Mouse (Mus musculus) stomach, postnatal 0 days (tissue): ENCODE measurements at regions not wholly inside any gene's neighbourhood (a gene's known extent, or its start where the extent isn't known, plus 50 kb on each side); places are given as distances from the start of the nearest gene placed in this dataset.

Source experiments
- CTCF ChIP-seq: IDR thresholded peaks from 2 replicates; pipeline ENCODE4 v1.5.1; 2016; ENCODE audit warnings: antibody characterized with exemption, low read depth, mild to moderate bottlenecking, moderate library complexity
- EP300 ChIP-seq: optimal IDR thresholded peaks from 2 replicates; pipeline ENCODE3; 2016; ENCODE audit warnings: antibody characterized with exemption

GRCm38 (mm10) chr1:161306772-161307499, 55.9 kb upstream of the Prdx6 start:
- TF ChIP-seq CTCF: no peak
- no peak for TF ChIP-seq EP300
